Mouse (Mus musculus): ENCODE data around the gene Trim54.

GRCm38 (mm10) chr5:31094100-31094798, 22.3 kb upstream of the Trim54 start:
- TF ChIP-seq CTCF (conservative IDR thresholded peaks at IDR 0.05; ENCODE audit: low read length) (no peak), POU5F1 (IDR thresholded peaks at IDR 0.05; ENCODE audit: borderline replicate concordance, low read length) (no peak), NANOG (IDR thresholded peaks at IDR 0.05; ENCODE audit: borderline replicate concordance, low read length) (no peak)

Data from E14TG2a.4 (cell line).